Mouse (Mus musculus): ENCODE results near the gene Cpm. TPM values are rescaled to one million over a fixed set of nuclear protein-coding genes. Genes with fewer than 3 reads are reported as not detected.

Gene Cpm
- total and polyA plus RNA-seq, 3 experiments: 2.8 to 4.0 (median 3.5) TPM

GRCm38 (mm10) chr10:117630810-117631209 lies 1.5 kb downstream of the Cpm start:
- Histone ChIP-seq H3K27ac (no peak overlapping the region), H3K4me3 (no peak overlapping the region), H3K36me3 (ENCODE audit: control insufficient read depth, insufficient read depth, low read length) (no peaks in the 10 kb centered on the region), H3K9ac (ENCODE audit: low read depth, low read length) (no peak overlapping the region), H3K4me1 (ENCODE audit: control insufficient read depth, insufficient read depth, low read length) (peaks cover 5% of the 10 kb centered on the region), H3K27me3 (ENCODE audit: control insufficient read depth, insufficient read depth, low read length) (peaks cover 9% of the 10 kb centered on the region), H3K79me2 (replicated peaks; ENCODE audit: control insufficient read depth, insufficient read depth, low read length) (no peaks in the 10 kb centered on the region)
- intact Hi-C loops (cut with DNase I): no loop called here
- DNase-seq: no peak
- WGBS: 65% methylated on average over 2 of the region's 2 CpGs
- TF ChIP-seq CTCF (IDR thresholded peaks at IDR 0.05): no peak
- no peak for TF ChIP-seq EP300 (IDR thresholded peaks at IDR 0.05; ENCODE audit: insufficient read depth, low read depth, low read length)
- TF ChIP-seq POLR2A (IDR thresholded peaks at IDR 0.05; ENCODE audit: insufficient read depth, low read depth, low read length): no peak

GRCm38 (mm10) chr10:117631562-117632259 lies 2.4 kb downstream of the Cpm start:
- peaks cover 9% of the 10 kb centered on the region for H3K27me3 ChIP-seq (ENCODE audit: control insufficient read depth, insufficient read depth, low read length)
- no peaks in the 10 kb centered on the region for H3K79me2 ChIP-seq (replicated peaks; ENCODE audit: control insufficient read depth, insufficient read depth, low read length)
- no peak overlapping the region for H3K4me3 ChIP-seq
- H3K9ac ChIP-seq (ENCODE audit: low read depth, low read length): no peak overlapping the region
- no peaks in the 10 kb centered on the region for H3K36me3 ChIP-seq (ENCODE audit: control insufficient read depth, insufficient read depth, low read length)
- H3K27ac ChIP-seq: no peak overlapping the region
- H3K4me1 ChIP-seq (ENCODE audit: control insufficient read depth, insufficient read depth, low read length): peaks cover 5% of the 10 kb centered on the region
- intact Hi-C loops (cut with DNase I): no loop called here
- DNase-seq: no peak
- 89% methylated on average over 16 of the region's 16 CpGs for WGBS
- TF ChIP-seq CTCF (IDR thresholded peaks at IDR 0.05): no peak
- TF ChIP-seq EP300 (IDR thresholded peaks at IDR 0.05; ENCODE audit: insufficient read depth, low read depth, low read length): no peak
- no peak for TF ChIP-seq POLR2A (IDR thresholded peaks at IDR 0.05; ENCODE audit: insufficient read depth, low read depth, low read length)

- Histone ChIP-seq H3K36me3 (ENCODE audit: control insufficient read depth, insufficient read depth, low read length) (no peaks in the 10 kb centered on the region), H3K9ac (ENCODE audit: low read depth, low read length) (no peak overlapping the region), H3K4me1 (ENCODE audit: control insufficient read depth, insufficient read depth, low read length) (peaks cover 5% of the 10 kb centered on the region), H3K27me3 (ENCODE audit: control insufficient read depth, insufficient read depth, low read length) (peaks cover 9% of the 10 kb centered on the region), H3K79me2 (replicated peaks; ENCODE audit: control insufficient read depth, insufficient read depth, low read length) (no peaks in the 10 kb centered on the region), H3K4me3 (no peak overlapping the region), H3K27ac (no peak overlapping the region)
- no peak for TF ChIP-seq POLR2A (IDR thresholded peaks at IDR 0.05; ENCODE audit: insufficient read depth, low read depth, low read length)
- TF ChIP-seq EP300 (IDR thresholded peaks at IDR 0.05; ENCODE audit: insufficient read depth, low read depth, low read length): no peak
- no peak for TF ChIP-seq CTCF (IDR thresholded peaks at IDR 0.05)
- WGBS: 91% methylated on average over 4 of the region's 4 CpGs
- no peak for DNase-seq
- intact Hi-C loops (cut with DNase I): no loop called here
These were observed 3.1 kb downstream of the Cpm start for GRCm38 (mm10) chr10:117632394-117632793.

GRCm38 (mm10) chr10:117633564-117634208 lies 4.4 kb downstream of the Cpm start:
- Histone ChIP-seq H3K27me3 (ENCODE audit: control insufficient read depth, insufficient read depth, low read length) (peaks cover 7% of the 10 kb centered on the region), H3K79me2 (replicated peaks; ENCODE audit: control insufficient read depth, insufficient read depth, low read length) (no peaks in the 10 kb centered on the region), H3K27ac (no peak overlapping the region), H3K9ac (ENCODE audit: low read depth, low read length) (no peak overlapping the region), H3K36me3 (ENCODE audit: control insufficient read depth, insufficient read depth, low read length) (no peaks in the 10 kb centered on the region), H3K4me3 (no peak overlapping the region), H3K4me1 (ENCODE audit: control insufficient read depth, insufficient read depth, low read length) (peaks cover 5% of the 10 kb centered on the region)
- 89% methylated on average over 5 of the region's 5 CpGs for WGBS
- TF ChIP-seq EP300 (IDR thresholded peaks at IDR 0.05; ENCODE audit: insufficient read depth, low read depth, low read length) (no peak), CTCF (IDR thresholded peaks at IDR 0.05) (no peak), POLR2A (IDR thresholded peaks at IDR 0.05; ENCODE audit: insufficient read depth, low read depth, low read length) (no peak)
- intact Hi-C loops (cut with DNase I): no loop called here
- DNase-seq: no peak

GRCm38 (mm10) chr10:117634323-117635030 lies 5.2 kb downstream of the Cpm start:
- Histone ChIP-seq H3K9ac (ENCODE audit: low read depth, low read length) (no peak overlapping the region), H3K27ac (no peak overlapping the region), H3K4me1 (ENCODE audit: control insufficient read depth, insufficient read depth, low read length) (peaks cover 3% of the 10 kb centered on the region), H3K4me3 (no peak overlapping the region), H3K27me3 (ENCODE audit: control insufficient read depth, insufficient read depth, low read length) (peaks cover 1% of the 10 kb centered on the region; the same call in 1 of the 2 replicates), H3K36me3 (ENCODE audit: control insufficient read depth, insufficient read depth, low read length) (no peaks in the 10 kb centered on the region), H3K79me2 (replicated peaks; ENCODE audit: control insufficient read depth, insufficient read depth, low read length) (no peaks in the 10 kb centered on the region)
- 84% methylated on average over 10 of the region's 10 CpGs for WGBS
- intact Hi-C loops (cut with DNase I): no loop called here
- no peak for TF ChIP-seq EP300 (IDR thresholded peaks at IDR 0.05; ENCODE audit: insufficient read depth, low read depth, low read length)
- no peak for DNase-seq

Data from heart, adult 2 months (tissue).